Mouse (Mus musculus): Measurements from ENCODE around the gene Grb7. TPM values are rescaled to one million over a fixed set of nuclear protein-coding genes. Genes with fewer than 3 reads are reported as not detected.
A peak's percentile ranks its signal among the peaks of the same experiment; 100 is the strongest.

Grb7 gene
- polyA plus RNA-seq, 1 experiment from 2014 or later, result 34.1 TPM

GRCm38 (mm10) chr11:98447475-98447834 is 1.3 kb downstream of the Grb7 start:
- DNase-seq (ENCODE audit: low spot score) (no peak), ATAC-seq (replicated peaks; ENCODE audit: low FRiP score) (no peak)
- Histone ChIP-seq H3K27ac (ENCODE audit: low read depth, low read length) (peak overlapping the region; percentile 77), H3K4me1 (replicated peaks; ENCODE audit: control insufficient read depth, insufficient read depth, low read length) (peaks cover 4% of the 10 kb centered on the region; the same call in 1 of the 2 replicates), H3K4me2 (peak overlapping the region; percentile 38), H3K27me3 (replicated peaks; ENCODE audit: control insufficient read depth, insufficient read depth, low read length) (peaks cover 53% of the 10 kb centered on the region), H3K9me3 (ENCODE audit: control insufficient read depth, low read length) (no peaks in the 10 kb centered on the region), H3K4me3 (ENCODE audit: low read depth, low read length) (peak overlapping the region; percentile 47), H3K9ac (ENCODE audit: low read depth, low read length) (peak overlapping the region; percentile 56), H3K36me3 (ENCODE audit: control insufficient read depth, insufficient read depth, low read length) (no peaks in the 10 kb centered on the region; the same call in 1 of the 2 replicates)
- WGBS, result 16% methylated on average over 7 of the region's 7 CpGs

- Histone ChIP-seq H3K4me3 (ENCODE audit: low read depth, low read length) (peak overlapping the region; percentile 47), H3K27me3 (replicated peaks; ENCODE audit: control insufficient read depth, insufficient read depth, low read length) (peaks cover 53% of the 10 kb centered on the region), H3K4me2 (peak overlapping the region; percentile 50), H3K27ac (ENCODE audit: low read depth, low read length) (peak overlapping the region; percentile 77), H3K36me3 (ENCODE audit: control insufficient read depth, insufficient read depth, low read length) (no peaks in the 10 kb centered on the region; the same call in 1 of the 2 replicates), H3K9me3 (ENCODE audit: control insufficient read depth, low read length) (no peaks in the 10 kb centered on the region), H3K4me1 (replicated peaks; ENCODE audit: control insufficient read depth, insufficient read depth, low read length) (peaks cover 4% of the 10 kb centered on the region; the same call in 1 of the 2 replicates), H3K9ac (ENCODE audit: low read depth, low read length) (no peak overlapping the region)
- DNase-seq (ENCODE audit: low spot score) (no peak), ATAC-seq (replicated peaks; ENCODE audit: low FRiP score) (0 out of 2 replicates have a peak, but pooled peaks have one; percentile 35)
- WGBS, result 35% methylated on average over 13 of the region's 13 CpGs
These were observed 2.1 kb downstream of the Grb7 start for GRCm38 (mm10) chr11:98448191-98448790.

GRCm38 (mm10) chr11:98449419-98449818 is 3.2 kb downstream of the Grb7 start:
- H3K4me2 ChIP-seq, result peak overlapping the region; percentile 50
- no peaks in the 10 kb centered on the region; the same call in 1 of the 2 replicates for H3K36me3 ChIP-seq (ENCODE audit: control insufficient read depth, insufficient read depth, low read length)
- 76% methylated on average over 3 of the region's 3 CpGs for WGBS
- no peak overlapping the region for H3K27ac ChIP-seq (ENCODE audit: low read depth, low read length)
- ATAC-seq (replicated peaks; ENCODE audit: low FRiP score), result no peak
- H3K9ac ChIP-seq (ENCODE audit: low read depth, low read length), result no peak overlapping the region
- DNase-seq (ENCODE audit: low spot score), result no peak
- peaks cover 55% of the 10 kb centered on the region for H3K27me3 ChIP-seq (replicated peaks; ENCODE audit: control insufficient read depth, insufficient read depth, low read length)
- peak overlapping the region; percentile 34 for H3K4me3 ChIP-seq (ENCODE audit: low read depth, low read length)
- peaks cover 4% of the 10 kb centered on the region; the same call in 1 of the 2 replicates for H3K4me1 ChIP-seq (replicated peaks; ENCODE audit: control insufficient read depth, insufficient read depth, low read length)
- H3K9me3 ChIP-seq (ENCODE audit: control insufficient read depth, low read length), result no peaks in the 10 kb centered on the region

DNA sequence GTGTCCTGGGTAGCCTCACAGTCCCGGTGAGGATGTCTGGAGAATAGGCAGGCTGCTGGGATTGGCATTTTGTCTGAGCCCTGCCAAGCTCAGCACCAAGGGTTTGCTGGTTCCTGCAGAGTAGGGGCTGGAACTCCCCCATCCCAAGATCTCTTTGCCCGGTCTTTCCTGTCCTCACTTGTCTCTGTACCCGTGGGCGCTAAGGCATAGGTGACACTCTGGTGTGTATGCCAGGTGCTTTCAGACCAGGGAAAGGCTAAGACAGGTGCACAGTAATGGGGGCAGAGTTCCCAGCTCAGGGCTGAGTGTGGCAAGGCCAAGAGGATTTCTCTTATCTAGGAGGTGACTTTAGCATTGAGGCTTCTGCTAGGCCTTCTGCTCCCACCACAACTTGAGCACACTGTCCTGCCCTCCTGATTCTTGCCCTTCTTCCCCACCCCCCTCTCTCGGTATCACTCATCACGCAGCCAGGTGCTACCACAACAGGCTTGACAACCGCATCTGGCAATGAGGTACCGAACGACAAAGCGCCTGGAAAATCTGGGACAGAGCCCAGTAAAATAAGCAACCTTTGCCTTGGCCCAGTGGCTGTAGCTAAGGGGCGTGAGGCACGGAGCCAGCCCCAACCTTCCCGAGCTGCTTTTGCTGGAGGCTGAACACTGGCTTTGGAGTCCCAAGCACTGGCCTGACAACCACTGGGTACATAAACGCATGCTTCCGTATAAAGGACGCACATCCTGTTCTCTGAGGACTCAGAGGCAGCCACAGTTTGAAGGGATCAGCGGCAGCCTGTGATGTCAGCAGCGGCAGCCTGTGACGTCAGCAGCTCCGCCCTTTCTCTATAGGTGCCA is 4.0 kb downstream of the Grb7 start:
- no peak for DNase-seq (ENCODE audit: low spot score)
- Histone ChIP-seq H3K9me3 (ENCODE audit: control insufficient read depth, low read length) (no peaks in the 10 kb centered on the region), H3K4me3 (ENCODE audit: low read depth, low read length) (0 out of 2 replicates have a peak overlapping the region, but pooled peaks have one; percentile 5), H3K4me1 (replicated peaks; ENCODE audit: control insufficient read depth, insufficient read depth, low read length) (peaks cover 4% of the 10 kb centered on the region; the same call in 1 of the 2 replicates), H3K36me3 (ENCODE audit: control insufficient read depth, insufficient read depth, low read length) (no peaks in the 10 kb centered on the region; the same call in none of the 2 replicates), H3K9ac (ENCODE audit: low read depth, low read length) (no peak overlapping the region), H3K4me2 (peak overlapping the region; percentile 50), H3K27ac (ENCODE audit: low read depth, low read length) (no peak overlapping the region), H3K27me3 (replicated peaks; ENCODE audit: control insufficient read depth, insufficient read depth, low read length) (peaks cover 54% of the 10 kb centered on the region)
- ATAC-seq (replicated peaks; ENCODE audit: low FRiP score), result no peak
- 75% methylated on average over 20 of the region's 20 CpGs for WGBS

GRCm38 (mm10) chr11:98455484-98455883 is 9.3 kb downstream of the Grb7 start:
- H3K36me3 ChIP-seq (ENCODE audit: control insufficient read depth, insufficient read depth, low read length), result no peaks in the 10 kb centered on the region; the same call in none of the 2 replicates
- 83% methylated on average over 4 of the region's 4 CpGs for WGBS
- H3K27ac ChIP-seq (ENCODE audit: low read depth, low read length), result no peak overlapping the region
- no peak for ATAC-seq (replicated peaks; ENCODE audit: low FRiP score)
- H3K4me1 ChIP-seq (replicated peaks; ENCODE audit: control insufficient read depth, insufficient read depth, low read length), result peaks cover 11% of the 10 kb centered on the region; the same call in 1 of the 2 replicates
- no peak overlapping the region for H3K4me3 ChIP-seq (ENCODE audit: low read depth, low read length)
- H3K27me3 ChIP-seq (replicated peaks; ENCODE audit: control insufficient read depth, insufficient read depth, low read length), result peaks cover 33% of the 10 kb centered on the region
- no peak overlapping the region for H3K4me2 ChIP-seq
- H3K9me3 ChIP-seq (ENCODE audit: control insufficient read depth, low read length), result no peaks in the 10 kb centered on the region
- no peak overlapping the region for H3K9ac ChIP-seq (ENCODE audit: low read depth, low read length)
- no peak for DNase-seq (ENCODE audit: low spot score)

DNA sequence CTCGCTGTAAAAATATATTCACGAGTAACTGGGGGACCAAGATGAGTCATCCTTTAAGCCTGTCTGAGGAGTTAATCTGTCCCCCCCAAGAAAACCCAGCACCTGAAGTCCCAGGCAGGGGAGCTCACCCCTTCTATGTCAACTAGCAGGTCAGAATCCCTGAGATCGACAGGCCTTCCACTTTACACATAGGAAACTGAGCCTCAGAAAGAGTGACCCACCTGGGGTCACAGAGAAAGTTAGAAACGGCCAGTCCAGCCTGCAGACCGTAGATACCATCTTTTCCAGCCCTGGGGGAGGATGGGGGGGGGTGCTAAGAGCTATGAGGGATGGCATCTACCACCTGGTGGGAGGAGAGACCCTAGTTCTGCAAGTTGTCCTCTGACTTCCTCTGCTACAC is 10.4 kb downstream of the Grb7 start:
- Histone ChIP-seq H3K4me1 (replicated peaks; ENCODE audit: control insufficient read depth, insufficient read depth, low read length) (peaks cover 11% of the 10 kb centered on the region; the same call in 1 of the 2 replicates), H3K9me3 (ENCODE audit: control insufficient read depth, low read length) (no peaks in the 10 kb centered on the region), H3K27ac (ENCODE audit: low read depth, low read length) (no peak overlapping the region), H3K27me3 (replicated peaks; ENCODE audit: control insufficient read depth, insufficient read depth, low read length) (peaks cover 37% of the 10 kb centered on the region), H3K4me3 (ENCODE audit: low read depth, low read length) (no peak overlapping the region), H3K36me3 (ENCODE audit: control insufficient read depth, insufficient read depth, low read length) (no peaks in the 10 kb centered on the region; the same call in none of the 2 replicates), H3K9ac (ENCODE audit: low read depth, low read length) (no peak overlapping the region), H3K4me2 (no peak overlapping the region)
- WGBS, result 63% methylated on average over 5 of the region's 5 CpGs
- ATAC-seq (replicated peaks; ENCODE audit: low FRiP score) (no peak), DNase-seq (ENCODE audit: low spot score) (no peak)

- Histone ChIP-seq H3K4me3 (ENCODE audit: low read depth, low read length) (peak overlapping the region; percentile 69), H3K27me3 (replicated peaks; ENCODE audit: control insufficient read depth, insufficient read depth, low read length) (peaks cover 41% of the 10 kb centered on the region), H3K9me3 (ENCODE audit: control insufficient read depth, low read length) (no peaks in the 10 kb centered on the region), H3K4me2 (peak overlapping the region; percentile 92), H3K4me1 (replicated peaks; ENCODE audit: control insufficient read depth, insufficient read depth, low read length) (peaks cover 11% of the 10 kb centered on the region; the same call in 1 of the 2 replicates), H3K9ac (ENCODE audit: low read depth, low read length) (peak overlapping the region; percentile 57), H3K36me3 (ENCODE audit: control insufficient read depth, insufficient read depth, low read length) (no peaks in the 10 kb centered on the region; the same call in none of the 2 replicates), H3K27ac (ENCODE audit: low read depth, low read length) (no peak overlapping the region)
- 22% methylated on average over 9 of the region's 9 CpGs for WGBS
- no peak for DNase-seq (ENCODE audit: low spot score)
- peak; percentile 28 for ATAC-seq (replicated peaks; ENCODE audit: low FRiP score)
These were observed 10.8 kb downstream of the Grb7 start for GRCm38 (mm10) chr11:98456945-98457344.

DNA sequence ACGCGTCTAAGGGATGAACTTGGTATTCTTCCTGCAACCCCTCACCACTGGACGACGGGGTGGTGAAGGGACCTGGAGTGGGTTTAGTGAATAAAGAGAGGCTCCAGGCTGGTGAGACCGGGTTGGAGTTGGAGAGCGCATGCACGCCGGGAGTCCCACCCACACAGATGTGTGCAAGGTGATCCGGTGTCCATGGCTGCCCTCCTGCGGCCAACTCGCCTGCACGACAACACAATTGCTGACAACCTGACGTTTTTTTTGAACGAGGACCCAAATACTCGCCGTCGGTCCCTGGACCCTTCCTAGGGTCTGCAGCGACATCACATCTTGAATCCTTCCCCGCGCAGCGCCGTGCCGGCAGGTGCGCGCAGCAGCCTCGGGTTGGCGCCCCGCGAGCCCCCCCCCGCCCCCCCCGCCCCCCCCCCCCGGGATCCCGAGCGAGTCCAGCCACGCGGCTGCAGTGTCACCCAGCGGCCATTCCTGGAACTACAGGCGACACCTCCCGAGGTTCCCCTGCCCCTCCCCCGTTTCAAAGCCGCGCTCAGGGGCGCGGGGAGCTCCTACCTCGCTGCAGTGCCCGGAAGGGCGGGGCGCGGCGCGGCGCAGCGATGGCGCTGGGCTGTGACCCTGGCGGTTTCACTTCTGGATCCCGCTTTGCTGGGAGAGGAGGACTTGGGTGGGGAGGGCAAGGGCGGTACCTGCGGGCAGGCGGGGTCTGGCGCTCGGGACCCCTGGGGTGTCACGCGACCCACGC is 11.3 kb downstream of the Grb7 start:
- Histone ChIP-seq H3K9me3 (ENCODE audit: control insufficient read depth, low read length) (no peaks in the 10 kb centered on the region), H3K27me3 (replicated peaks; ENCODE audit: control insufficient read depth, insufficient read depth, low read length) (peaks cover 44% of the 10 kb centered on the region), H3K4me2 (peak overlapping the region; percentile 92), H3K4me3 (ENCODE audit: low read depth, low read length) (peak overlapping the region; percentile 69), H3K27ac (ENCODE audit: low read depth, low read length) (no peak overlapping the region), H3K36me3 (ENCODE audit: control insufficient read depth, insufficient read depth, low read length) (no peaks in the 10 kb centered on the region; the same call in none of the 2 replicates), H3K9ac (ENCODE audit: low read depth, low read length) (peak overlapping the region; percentile 72), H3K4me1 (replicated peaks; ENCODE audit: control insufficient read depth, insufficient read depth, low read length) (peaks cover 11% of the 10 kb centered on the region; the same call in 1 of the 2 replicates)
- peak; percentile 86 for DNase-seq (ENCODE audit: low spot score)
- under 1% methylated on average over 38 of the region's 64 CpGs for WGBS
- ATAC-seq (replicated peaks; ENCODE audit: low FRiP score), result peak; percentile 77
